ENCODE assay signal across 8 mouse cellular contexts in genomic region chr5:145083632-145084451, GRCm38 (mm10). TPM values are rescaled to one million over a fixed set of nuclear protein-coding genes. Genes with fewer than 3 reads are reported as not detected.
A peak's percentile ranks its signal among the peaks of the same experiment; 100 is the strongest.
DNase-seq lines count a peak whose midpoint lies in the region; ATAC-seq and TF ChIP-seq lines count a peak whose summit lies in the region.

Gene Arpc1a, plus strand, starts transcription at chr5:145083830.
Gene Kpna7, minus strand, starts transcription at chr5:145084030.

- H3K4me1 ChIP-seq in bone marrow macrophage, adult 2 months (ENCODE audit: control insufficient read depth, insufficient read depth, low read length): peaks cover 4% of the 10 kb centered on the region; the same call in 1 of the 2 replicates
- H3K4me1 ChIP-seq in embryonic fibroblast, embryonic 13.5 days (ENCODE audit: control insufficient read depth, insufficient read depth, low read length): no peaks in the 10 kb centered on the region
- H3K4me1 ChIP-seq in heart, embryonic 10.5 days: peaks cover 11% of the 10 kb centered on the region
- peaks cover 15% of the 10 kb centered on the region for H3K4me1 ChIP-seq in kidney, embryonic 15.5 days

- TF ChIP-seq CTCF in bone marrow macrophage, adult 2 months (IDR thresholded peaks at IDR 0.05; ENCODE audit: low read depth, low read length): no peak
- no peak for TF ChIP-seq CTCF in embryonic fibroblast, embryonic 13.5 days (IDR thresholded peaks at IDR 0.05; ENCODE audit: borderline replicate concordance, insufficient read depth, low read length)

- no peaks in the 10 kb centered on the region for H3K27me3 ChIP-seq in heart, embryonic 10.5 days (ENCODE audit: insufficient read depth, poor library complexity, severe bottlenecking)
- H3K27me3 ChIP-seq in kidney, embryonic 15.5 days: no peaks in the 10 kb centered on the region

- WGBS in heart, embryonic 10.5 days: under 1% methylated on average over 54 of the region's 54 CpGs
- WGBS in kidney, embryonic 15.5 days: 1% methylated on average over 54 of the region's 54 CpGs

- H3K9me3 ChIP-seq in heart, embryonic 10.5 days: no peaks in the 10 kb centered on the region; the same call in 1 of the 2 replicates
- H3K9me3 ChIP-seq in kidney, embryonic 15.5 days (replicated peaks): no peaks in the 10 kb centered on the region

- peaks cover 18% of the 10 kb centered on the region for H3K36me3 ChIP-seq in heart, embryonic 10.5 days
- peaks cover 19% of the 10 kb centered on the region; the same call in 1 of the 2 replicates for H3K36me3 ChIP-seq in kidney, embryonic 15.5 days

- peak; percentile 99 for ATAC-seq in kidney, embryonic 15.5 days (replicated peaks; ENCODE audit: low FRiP score)
- ATAC-seq in monocyte, adult 5-6 weeks (replicated peaks; ENCODE audit: insufficient number of reproducible peaks, low FRiP score, low TSS enrichment, poor library complexity, severe bottlenecking): peak; percentile 86

- H3K4me2 ChIP-seq in kidney, embryonic 15.5 days: peak within 1 kb of the TSS; percentile 78

- H3K4me3 ChIP-seq in bone marrow macrophage, adult 2 months (ENCODE audit: insufficient read depth, low read length): peak within 1 kb of the TSS; percentile 87
- peak within 1 kb of the TSS; percentile 84 for H3K4me3 ChIP-seq in embryonic fibroblast, embryonic 13.5 days (ENCODE audit: insufficient read depth, low read length)
- H3K4me3 ChIP-seq in heart, embryonic 10.5 days: peak within 1 kb of the TSS; percentile 89
- peak within 1 kb of the TSS; percentile 95 for H3K4me3 ChIP-seq in kidney, embryonic 15.5 days (replicated peaks)

- TF ChIP-seq POLR2A in bone marrow macrophage, adult 2 months (IDR thresholded peaks at IDR 0.05; ENCODE audit: borderline replicate concordance, low read depth, low read length): peak; percentile 64; the same call in 1 of the 2 replicates
- TF ChIP-seq POLR2A in embryonic fibroblast, embryonic 13.5 days (IDR thresholded peaks at IDR 0.05; ENCODE audit: low read depth, low read length): peak; percentile 97

- DNase-seq in A20 (ENCODE audit: low read depth, low spot score) (peak; percentile 96), liver (peak; percentile 96)
- peak; percentile 97 for DNase-seq in heart, embryonic 10.5 days (ENCODE audit: low spot score)
- peak; percentile 93 to 97 for DNase-seq in spleen, postnatal 4 days (ENCODE audit: low spot score in 2 of 2)

- H3K27ac ChIP-seq in bone marrow macrophage, adult 2 months (ENCODE audit: insufficient read depth, low read depth, low read length): peak within 1 kb of the TSS; percentile 24
- no peak within 1 kb of the TSS for H3K27ac ChIP-seq in embryonic fibroblast, embryonic 13.5 days (ENCODE audit: insufficient read depth, low read length)
- H3K27ac ChIP-seq in heart, embryonic 10.5 days: peak within 1 kb of the TSS; percentile 90
- H3K27ac ChIP-seq in kidney, embryonic 15.5 days: peak within 1 kb of the TSS; percentile 79

- peak within 1 kb of the TSS; percentile 99 for H3K9ac ChIP-seq in kidney, embryonic 15.5 days

RNA-seq across cellular contexts. Expression of gene Arpc1a, which starts in this region (rescaled TPM):
- 78.6 and 92.3 TPM in 2 replicates for polyA plus RNA-seq in bone marrow macrophage, adult 2 months (2012; ENCODE audit: insufficient read depth, insufficient read length, missing spikeins)
- 103 and 109 TPM in 2 replicates for polyA plus RNA-seq in embryonic fibroblast, embryonic 13.5 days (2011; ENCODE audit: insufficient read length, low read depth, missing spikeins)
- 113 and 117 TPM in 2 replicates for polyA plus RNA-seq in heart, embryonic 10.5 days (2016; fragmentation: Nextera tagmentation; extraction: Ambion mirVana)
- 138 and 140 TPM in 2 replicates for polyA plus RNA-seq in kidney, embryonic 15.5 days (2015; fragmentation: Nextera tagmentation; extraction: Ambion mirVana)
- 79.3 to 85.9 TPM (median 81.0 TPM) in 3 replicates for total RNA-seq in monocyte, adult 5-6 weeks (2017)

RNA-seq across cellular contexts. Expression of gene Kpna7, which starts in this region (rescaled TPM):
- not detected in 2 replicates for polyA plus RNA-seq in bone marrow macrophage, adult 2 months (2012; ENCODE audit: insufficient read depth, insufficient read length, missing spikeins)
- not detected in 2 replicates for polyA plus RNA-seq in embryonic fibroblast, embryonic 13.5 days (2011; ENCODE audit: insufficient read length, low read depth, missing spikeins)
- polyA plus RNA-seq in heart, embryonic 10.5 days (2016; fragmentation: Nextera tagmentation; extraction: Ambion mirVana): not detected in 2 replicates
- polyA plus RNA-seq in kidney, embryonic 15.5 days (2015; fragmentation: Nextera tagmentation; extraction: Ambion mirVana): not detected in 2 replicates
- not detected in 3 replicates for total RNA-seq in monocyte, adult 5-6 weeks (2017)
